In genomic region chr6:85502103-85502910, GRCm38 (mm10) we compare ENCODE assay signal across 9 mouse cellular contexts. TPM values are rescaled to one million over a fixed set of nuclear protein-coding genes. Genes with fewer than 3 reads are reported as not detected.
A peak's percentile ranks its signal among the peaks of the same experiment; 100 is the strongest.
DNase-seq lines count a peak whose midpoint lies in the region; ATAC-seq and TF ChIP-seq lines count a peak whose summit lies in the region.
"Had no signal": no experiment of that assay in that cellular context is flagged by ENCODE, and none has a peak within 500 bp of the region (broad histone marks: within the 10 kb centered on the region; RNA-seq: fewer than 3 reads in every experiment).

No protein-coding gene starts in this region.

- in situ Hi-C loops in ES-E14 (cut with MboI; ENCODE audit: low sequenced_read_pairs in 2 of 2, unreplicated experiment in 2 of 2) = no loop called here

- no peak for DNase-seq in heart, postnatal 14 days
- DNase-seq in ES-E14 (ENCODE audit: low read depth, low spot score) = no peak
- DNase-seq in limb, embryonic 11.5 days (ENCODE audit: low spot score) = peak; percentile 68
- DNase-seq in retina, embryonic 14.5 days (ENCODE audit: low spot score) = peak; percentile 24
- no peak for DNase-seq in thymus, postnatal 0 days (ENCODE audit: low spot score)
- no peak for DNase-seq in adrenal gland, adult 2 months

- H3K4me3 ChIP-seq in heart, embryonic 11.5 days (ENCODE audit: low read depth, low read length) = peak overlapping the region; percentile 73
- H3K4me3 ChIP-seq in ES-E14 (ENCODE audit: insufficient read depth in 1 of 2, low read depth in 1 of 2, low read length in 2 of 2, poor library complexity in 1 of 2, severe bottlenecking in 1 of 2) = peak overlapping the region; percentile 83 to 97
- H3K4me3 ChIP-seq in embryonic facial prominence, embryonic 12.5 days = peak overlapping the region; percentile 64
- peak overlapping the region; percentile 75 for H3K4me3 ChIP-seq in limb, embryonic 11.5 days (ENCODE audit: low read depth, low read length)

- no peak overlapping the region for H3K27ac ChIP-seq in heart, embryonic 11.5 days (ENCODE audit: low read depth, low read length)
- H3K27ac ChIP-seq in ES-E14 (ENCODE audit: insufficient read depth, low read depth, low read length, poor library complexity, severe bottlenecking) = no peak overlapping the region
- no peak overlapping the region for H3K27ac ChIP-seq in embryonic facial prominence, embryonic 12.5 days
- peak overlapping the region; percentile 59; the same call in 1 of the 2 replicates for H3K27ac ChIP-seq in limb, embryonic 11.5 days (replicated peaks; ENCODE audit: low read depth, low read length)

- ATAC-seq in heart, embryonic 11.5 days (replicated peaks; ENCODE audit: insufficient number of reproducible peaks, low FRiP score, low TSS enrichment) = peak; percentile 39
- peak; percentile 88 for ATAC-seq in embryonic facial prominence, embryonic 12.5 days (ENCODE audit: insufficient number of reproducible peaks, insufficient read depth, low FRiP score, low TSS enrichment)
- ATAC-seq in limb, embryonic 11.5 days (ENCODE audit: insufficient number of reproducible peaks, low FRiP score, low TSS enrichment, low read depth) = peak; percentile 78

- peaks cover 5% of the 10 kb centered on the region; the same call in 1 of the 2 replicates for H3K4me1 ChIP-seq in heart, embryonic 11.5 days (ENCODE audit: control insufficient read depth, insufficient read depth, low read length)
- H3K4me1 ChIP-seq in ES-E14 (ENCODE audit: control insufficient read depth in 2 of 2, insufficient read depth in 2 of 2, low read length in 2 of 2, poor library complexity in 1 of 2) = peaks cover 0 to 12% of the 10 kb centered on the region in 2 experiments; a peak in 1 of 4 replicates
- peaks cover 14% of the 10 kb centered on the region for H3K4me1 ChIP-seq in embryonic facial prominence, embryonic 12.5 days
- peaks cover 19% of the 10 kb centered on the region for H3K4me1 ChIP-seq in limb, embryonic 11.5 days (ENCODE audit: control insufficient read depth, insufficient read depth, low read length)

- intact Hi-C loops in heart, postnatal 14 days (cut with DNase I) = no loop called here

- peak overlapping the region; percentile 98 for H3K4me2 ChIP-seq in heart, embryonic 11.5 days
- peak overlapping the region; percentile 77 for H3K4me2 ChIP-seq in embryonic facial prominence, embryonic 12.5 days (replicated peaks)
- peak overlapping the region; percentile 88 for H3K4me2 ChIP-seq in limb, embryonic 11.5 days (ENCODE audit: low read depth, severe bottlenecking)

- 2% methylated on average over 29 of the region's 37 CpGs for WGBS in heart, embryonic 11.5 days (ENCODE audit: insufficient replicate concordance)
- WGBS in embryonic facial prominence, embryonic 12.5 days = under 1% methylated on average over 36 of the region's 37 CpGs
- 0% methylated on average over 18 of the region's 37 CpGs for WGBS in limb, embryonic 11.5 days

- H3K36me3 ChIP-seq in heart, embryonic 11.5 days (ENCODE audit: control insufficient read depth, insufficient read depth, low read length) = no peaks in the 10 kb centered on the region
- no peaks in the 10 kb centered on the region for H3K36me3 ChIP-seq in ES-E14 (ENCODE audit: control insufficient read depth, insufficient read depth, low read length, poor library complexity, severe bottlenecking)
- H3K36me3 ChIP-seq in embryonic facial prominence, embryonic 12.5 days = no peaks in the 10 kb centered on the region
- H3K36me3 ChIP-seq in limb, embryonic 11.5 days (ENCODE audit: control insufficient read depth, insufficient read depth, low read length) = no peaks in the 10 kb centered on the region

- H3K27me3 ChIP-seq in heart, embryonic 11.5 days (ENCODE audit: control insufficient read depth, insufficient read depth, low read length) = peaks cover 58% of the 10 kb centered on the region
- peaks cover 32% of the 10 kb centered on the region for H3K27me3 ChIP-seq in embryonic facial prominence, embryonic 12.5 days
- H3K27me3 ChIP-seq in limb, embryonic 11.5 days (ENCODE audit: control insufficient read depth, insufficient read depth, low read length) = peaks cover 7% of the 10 kb centered on the region

- H3K9me3 ChIP-seq in heart, embryonic 11.5 days (replicated peaks; ENCODE audit: control insufficient read depth, low read length) = no peaks in the 10 kb centered on the region
- H3K9me3 ChIP-seq in ES-E14 (ENCODE audit: control insufficient read depth, insufficient read depth, low read depth, low read length) = no peaks in the 10 kb centered on the region
- no peaks in the 10 kb centered on the region for H3K9me3 ChIP-seq in embryonic facial prominence, embryonic 12.5 days
- no peaks in the 10 kb centered on the region for H3K9me3 ChIP-seq in limb, embryonic 11.5 days (ENCODE audit: control insufficient read depth, low read length)

- H3K9ac ChIP-seq in heart, embryonic 11.5 days (ENCODE audit: low read depth, low read length) = peak overlapping the region; percentile 56; the same call in 1 of the 2 replicates
- H3K9ac ChIP-seq in ES-E14 (ENCODE audit: insufficient read depth, low read depth, low read length, poor library complexity, severe bottlenecking) = peak overlapping the region; percentile 59
- peak overlapping the region; percentile 64 for H3K9ac ChIP-seq in embryonic facial prominence, embryonic 12.5 days
- peak overlapping the region; percentile 75 for H3K9ac ChIP-seq in limb, embryonic 11.5 days (ENCODE audit: low read length)

TF ChIP-seq in ES-E14, 5 proteins besides CTCF, POLR2A, EP300 and RAD21:
- TF ChIP-seq CHD2 (IDR thresholded peaks at IDR 0.05; ENCODE audit: low read depth, low read length) (no peak), ZC3H11A (IDR thresholded peaks at IDR 0.05; ENCODE audit: borderline replicate concordance, low read depth, low read length) (no peak), ZNF384 (IDR thresholded peaks at IDR 0.05; ENCODE audit: low read depth, low read length) (no peak), MAFK (IDR thresholded peaks at IDR 0.05; ENCODE audit: insufficient read depth, low read depth, low read length) (no peak), HCFC1 (IDR thresholded peaks at IDR 0.05; ENCODE audit: borderline replicate concordance, insufficient read depth, low read length) (no peak)

RNA-seq across cellular contexts. Expression of gene Fbxo41, which starts 0.5 kb away (rescaled TPM):
- polyA plus RNA-seq in heart, embryonic 11.5 days (2014; fragmentation: Nextera tagmentation; extraction: Ambion mirVana) = 0.06 TPM in 1 of 2 replicates, not detected in the other
- not detected for total RNA-seq in heart, postnatal 14 days (2021)
- total RNA-seq in ES-E14 (2012; rRNA removed) = 0.54 and 0.85 TPM in 2 replicates
- 0.82 and 0.83 TPM in 2 replicates for polyA plus RNA-seq in embryonic facial prominence, embryonic 12.5 days (2016; fragmentation: Nextera tagmentation; extraction: Ambion mirVana)
- 1.5 and 1.7 TPM in 2 replicates for polyA plus RNA-seq in limb, embryonic 11.5 days (2014; fragmentation: Nextera tagmentation; extraction: Ambion mirVana)
- polyA plus RNA-seq in thymus, postnatal 0 days (2015; fragmentation: Nextera tagmentation; extraction: Ambion mirVana) = 0.04 TPM in 1 of 2 replicates, not detected in the other
- total RNA-seq in adrenal gland, adult 2 months (2021) = under 1 TPM; 0.40 to 0.90 TPM
- polyA plus RNA-seq in adrenal gland, adult 2 months (2012; rRNA removed) = 1.1 and 1.2 TPM in 2 replicates

RNA-seq across cellular contexts. Expression of gene Egr4, which starts 11.1 kb away (rescaled TPM):
- not detected in 2 replicates for polyA plus RNA-seq in heart, embryonic 11.5 days (2014; fragmentation: Nextera tagmentation; extraction: Ambion mirVana)
- total RNA-seq in heart, postnatal 14 days (2021) = not detected
- total RNA-seq in ES-E14 (2012; rRNA removed) = 0.21 and 0.31 TPM in 2 replicates
- polyA plus RNA-seq in embryonic facial prominence, embryonic 12.5 days (2016; fragmentation: Nextera tagmentation; extraction: Ambion mirVana) = not detected in 2 replicates
- polyA plus RNA-seq in limb, embryonic 11.5 days (2014; fragmentation: Nextera tagmentation; extraction: Ambion mirVana) = not detected in 2 replicates
- 0.05 TPM in 1 of 2 replicates, not detected in the other for polyA plus RNA-seq in thymus, postnatal 0 days (2015; fragmentation: Nextera tagmentation; extraction: Ambion mirVana)
- not detected for total RNA-seq in adrenal gland, adult 2 months (2021)
- polyA plus RNA-seq in adrenal gland, adult 2 months (2012; rRNA removed) = 0.06 TPM in 1 of 2 replicates, not detected in the other
- polyA plus RNA-seq: large intestine, adult 2 months had no signal

RNA-seq across cellular contexts. Expression of gene Pradc1, which starts 50.5 kb away (rescaled TPM):
- polyA plus RNA-seq in heart, embryonic 11.5 days (2014; fragmentation: Nextera tagmentation; extraction: Ambion mirVana) = 21.2 and 34.4 TPM in 2 replicates
- 10 to 100 TPM; 14.3 to 15.5 TPM for total RNA-seq in heart, postnatal 14 days (2021)
- 17.2 and 23.4 TPM in 2 replicates for total RNA-seq in ES-E14 (2012; rRNA removed)
- polyA plus RNA-seq in embryonic facial prominence, embryonic 12.5 days (2016; fragmentation: Nextera tagmentation; extraction: Ambion mirVana) = 29.5 and 33.5 TPM in 2 replicates
- 19.6 and 20.9 TPM in 2 replicates for polyA plus RNA-seq in limb, embryonic 11.5 days (2014; fragmentation: Nextera tagmentation; extraction: Ambion mirVana)
- 51.9 and 56.7 TPM in 2 replicates for polyA plus RNA-seq in thymus, postnatal 0 days (2015; fragmentation: Nextera tagmentation; extraction: Ambion mirVana)
- total RNA-seq in adrenal gland, adult 2 months (2021) = 10 to 100 TPM; 12.2 to 13.1 TPM
- 26.7 and 28.1 TPM in 2 replicates for polyA plus RNA-seq in adrenal gland, adult 2 months (2012; rRNA removed)

RNA-seq across cellular contexts. Expression of gene Cct7, which starts 51.0 kb away (rescaled TPM):
- polyA plus RNA-seq in heart, embryonic 11.5 days (2014; fragmentation: Nextera tagmentation; extraction: Ambion mirVana) = 445 and 477 TPM in 2 replicates
- total RNA-seq in heart, postnatal 14 days (2021) = 100 to 1,000 TPM; 134 to 141 TPM
- total RNA-seq in ES-E14 (2012; rRNA removed) = 493 and 584 TPM in 2 replicates
- polyA plus RNA-seq in embryonic facial prominence, embryonic 12.5 days (2016; fragmentation: Nextera tagmentation; extraction: Ambion mirVana) = 525 and 526 TPM in 2 replicates
- 706 and 718 TPM in 2 replicates for polyA plus RNA-seq in limb, embryonic 11.5 days (2014; fragmentation: Nextera tagmentation; extraction: Ambion mirVana)
- 415 and 437 TPM in 2 replicates for polyA plus RNA-seq in thymus, postnatal 0 days (2015; fragmentation: Nextera tagmentation; extraction: Ambion mirVana)
- 100 to 1,000 TPM; 241 to 294 TPM for total RNA-seq in adrenal gland, adult 2 months (2021)
- polyA plus RNA-seq in adrenal gland, adult 2 months (2012; rRNA removed) = 63.3 and 81.3 TPM in 2 replicates

Comparison
In these comparisons a context has a peak if more than half of its experiments do, and no peak if none do; other contexts are left out.
1. DNase-seq: peak in limb, embryonic 11.5 days (single experiment) and retina, embryonic 14.5 days (single experiment); none in heart, postnatal 14 days (0 of 2), ES-E14 (single experiment), thymus, postnatal 0 days (single experiment) and adrenal gland, adult 2 months (single experiment).
2. Peak in every context shown above with its lines, with median percentiles within 50 percentile points of each other: ATAC-seq, H3K4me2 ChIP-seq, H3K4me3 ChIP-seq and H3K9ac ChIP-seq.